Mouse (Mus musculus): ENCODE results near the gene 1700011L22Rik. TPM values are rescaled to one million over a fixed set of nuclear protein-coding genes. Genes with fewer than 3 reads are reported as not detected.

Gene 1700011L22Rik
- polyA plus RNA-seq, 1 experiment from 2014 or later, result not detected

GRCm38 (mm10) chr8:79208181-79208580 is 40.2 kb downstream of the 1700011L22Rik start:
- Histone ChIP-seq H3K27me3 (replicated peaks; ENCODE audit: control insufficient read depth, insufficient read depth, low read length) (no peaks in the 10 kb centered on the region), H3K36me3 (ENCODE audit: control insufficient read depth, insufficient read depth, low read length) (no peaks in the 10 kb centered on the region), H3K4me3 (ENCODE audit: low read depth, low read length) (no peak overlapping the region), H3K9me3 (ENCODE audit: control insufficient read depth, low read length) (no peaks in the 10 kb centered on the region), H3K9ac (ENCODE audit: low read depth, low read length) (no peak overlapping the region), H3K27ac (ENCODE audit: low read depth, low read length) (no peak overlapping the region), H3K4me2 (no peak overlapping the region), H3K4me1 (replicated peaks; ENCODE audit: control insufficient read depth, insufficient read depth, low read length) (no peaks in the 10 kb centered on the region)
- DNase-seq (ENCODE audit: low spot score), result no peak
- 65% methylated on average over 3 of the region's 3 CpGs for WGBS
- no peak for ATAC-seq (replicated peaks; ENCODE audit: low FRiP score)

GRCm38 (mm10) chr8:79206895-79207294 is 41.5 kb downstream of the 1700011L22Rik start:
- DNase-seq (ENCODE audit: low spot score) (no peak), ATAC-seq (replicated peaks; ENCODE audit: low FRiP score) (no peak)
- no peak overlapping the region for H3K27ac ChIP-seq (ENCODE audit: low read depth, low read length)
- no peaks in the 10 kb centered on the region for H3K27me3 ChIP-seq (replicated peaks; ENCODE audit: control insufficient read depth, insufficient read depth, low read length)
- no peak overlapping the region for H3K4me3 ChIP-seq (ENCODE audit: low read depth, low read length)
- no peaks in the 10 kb centered on the region for H3K9me3 ChIP-seq (ENCODE audit: control insufficient read depth, low read length)
- H3K4me2 ChIP-seq, result no peak overlapping the region
- no peaks in the 10 kb centered on the region for H3K4me1 ChIP-seq (replicated peaks; ENCODE audit: control insufficient read depth, insufficient read depth, low read length)
- no peak overlapping the region for H3K9ac ChIP-seq (ENCODE audit: low read depth, low read length)
- H3K36me3 ChIP-seq (ENCODE audit: control insufficient read depth, insufficient read depth, low read length), result no peaks in the 10 kb centered on the region
- 79% methylated on average over 4 of the region's 4 CpGs for WGBS

- no peak for ATAC-seq (replicated peaks; ENCODE audit: low FRiP score)
- Histone ChIP-seq H3K36me3 (ENCODE audit: control insufficient read depth, insufficient read depth, low read length) (no peaks in the 10 kb centered on the region), H3K4me2 (no peak overlapping the region), H3K4me1 (replicated peaks; ENCODE audit: control insufficient read depth, insufficient read depth, low read length) (no peaks in the 10 kb centered on the region), H3K27me3 (replicated peaks; ENCODE audit: control insufficient read depth, insufficient read depth, low read length) (no peaks in the 10 kb centered on the region), H3K27ac (ENCODE audit: low read depth, low read length) (no peak overlapping the region), H3K9me3 (ENCODE audit: control insufficient read depth, low read length) (no peaks in the 10 kb centered on the region), H3K9ac (ENCODE audit: low read depth, low read length) (no peak overlapping the region), H3K4me3 (ENCODE audit: low read depth, low read length) (no peak overlapping the region)
- DNase-seq (ENCODE audit: low spot score), result no peak
- WGBS, result 80% methylated on average over 11 of the region's 11 CpGs
Measured at GRCm38 (mm10) chr8:79201446-79202147, 46.8 kb downstream of the 1700011L22Rik start.

DNA sequence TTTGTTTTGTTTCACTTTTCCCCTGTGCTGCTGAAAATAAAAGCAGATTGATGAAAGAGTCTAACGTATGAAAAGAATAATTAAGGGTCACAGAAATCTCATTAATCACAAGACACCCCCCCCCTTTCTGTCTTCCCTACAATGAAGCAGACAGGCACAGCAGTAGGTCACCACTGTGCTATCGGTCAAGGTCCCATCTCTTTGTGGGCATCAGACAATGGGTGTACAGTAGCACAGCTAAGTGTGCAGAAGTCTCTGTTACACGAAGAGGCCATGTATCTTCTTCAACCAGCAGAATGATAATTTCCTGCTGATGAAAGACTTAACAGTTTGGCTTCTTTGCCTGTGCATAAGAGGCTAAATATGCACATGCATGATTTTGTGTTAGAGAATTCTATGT is 49.7 kb downstream of the 1700011L22Rik start:
- Histone ChIP-seq H3K4me1 (replicated peaks; ENCODE audit: control insufficient read depth, insufficient read depth, low read length) (no peaks in the 10 kb centered on the region), H3K27me3 (replicated peaks; ENCODE audit: control insufficient read depth, insufficient read depth, low read length) (no peaks in the 10 kb centered on the region), H3K4me3 (ENCODE audit: low read depth, low read length) (no peak overlapping the region), H3K9ac (ENCODE audit: low read depth, low read length) (no peak overlapping the region), H3K36me3 (ENCODE audit: control insufficient read depth, insufficient read depth, low read length) (no peaks in the 10 kb centered on the region), H3K27ac (ENCODE audit: low read depth, low read length) (no peak overlapping the region), H3K4me2 (no peak overlapping the region), H3K9me3 (ENCODE audit: control insufficient read depth, low read length) (no peaks in the 10 kb centered on the region)
- DNase-seq (ENCODE audit: low spot score) (no peak), ATAC-seq (replicated peaks; ENCODE audit: low FRiP score) (no peak)
- 65% methylated on average over 3 of the region's 3 CpGs for WGBS

GRCm38 (mm10) chr8:79196481-79196880 is 51.9 kb downstream of the 1700011L22Rik start:
- ATAC-seq (replicated peaks; ENCODE audit: low FRiP score), result no peak
- no peak overlapping the region for H3K9ac ChIP-seq (ENCODE audit: low read depth, low read length)
- no peak overlapping the region for H3K4me2 ChIP-seq
- no peak overlapping the region for H3K27ac ChIP-seq (ENCODE audit: low read depth, low read length)
- no peak for DNase-seq (ENCODE audit: low spot score)
- H3K9me3 ChIP-seq (ENCODE audit: control insufficient read depth, low read length), result no peaks in the 10 kb centered on the region
- H3K36me3 ChIP-seq (ENCODE audit: control insufficient read depth, insufficient read depth, low read length), result peaks cover 3% of the 10 kb centered on the region; the same call in 1 of the 2 replicates
- H3K4me3 ChIP-seq (ENCODE audit: low read depth, low read length), result no peak overlapping the region
- no peaks in the 10 kb centered on the region for H3K27me3 ChIP-seq (replicated peaks; ENCODE audit: control insufficient read depth, insufficient read depth, low read length)
- H3K4me1 ChIP-seq (replicated peaks; ENCODE audit: control insufficient read depth, insufficient read depth, low read length), result no peaks in the 10 kb centered on the region
- 75% methylated on average over 4 of the region's 4 CpGs for WGBS

GRCm38 (mm10) chr8:79190071-79190470 is 58.3 kb downstream of the 1700011L22Rik start:
- H3K27ac ChIP-seq (ENCODE audit: low read depth, low read length), result no peak overlapping the region
- H3K4me3 ChIP-seq (ENCODE audit: low read depth, low read length), result no peak overlapping the region
- 84% methylated on average over 10 of the region's 10 CpGs for WGBS
- DNase-seq (ENCODE audit: low spot score), result no peak
- H3K9ac ChIP-seq (ENCODE audit: low read depth, low read length), result no peak overlapping the region
- no peak overlapping the region for H3K4me2 ChIP-seq
- no peaks in the 10 kb centered on the region for H3K9me3 ChIP-seq (ENCODE audit: control insufficient read depth, low read length)
- ATAC-seq (replicated peaks; ENCODE audit: low FRiP score), result no peak
- H3K4me1 ChIP-seq (replicated peaks; ENCODE audit: control insufficient read depth, insufficient read depth, low read length), result no peaks in the 10 kb centered on the region
- H3K36me3 ChIP-seq (ENCODE audit: control insufficient read depth, insufficient read depth, low read length), result peaks cover 14% of the 10 kb centered on the region; the same call in 1 of the 2 replicates
- H3K27me3 ChIP-seq (replicated peaks; ENCODE audit: control insufficient read depth, insufficient read depth, low read length), result no peaks in the 10 kb centered on the region

GRCm38 (mm10) chr8:79185488-79185887 is 62.9 kb downstream of the 1700011L22Rik start:
- no peaks in the 10 kb centered on the region for H3K27me3 ChIP-seq (replicated peaks; ENCODE audit: control insufficient read depth, insufficient read depth, low read length)
- 78% methylated on average over 7 of the region's 7 CpGs for WGBS
- H3K9me3 ChIP-seq (ENCODE audit: control insufficient read depth, low read length), result no peaks in the 10 kb centered on the region
- no peaks in the 10 kb centered on the region for H3K4me1 ChIP-seq (replicated peaks; ENCODE audit: control insufficient read depth, insufficient read depth, low read length)
- H3K4me3 ChIP-seq (ENCODE audit: low read depth, low read length), result no peak overlapping the region
- H3K27ac ChIP-seq (ENCODE audit: low read depth, low read length), result no peak overlapping the region
- ATAC-seq (replicated peaks; ENCODE audit: low FRiP score), result no peak
- no peak overlapping the region for H3K4me2 ChIP-seq
- DNase-seq (ENCODE audit: low spot score), result no peak
- H3K9ac ChIP-seq (ENCODE audit: low read depth, low read length), result no peak overlapping the region
- H3K36me3 ChIP-seq (ENCODE audit: control insufficient read depth, insufficient read depth, low read length), result peaks cover 13% of the 10 kb centered on the region; the same call in 1 of the 2 replicates

GRCm38 (mm10) chr8:79179678-79180077 is 68.7 kb downstream of the 1700011L22Rik start:
- Histone ChIP-seq H3K9me3 (ENCODE audit: control insufficient read depth, low read length) (no peaks in the 10 kb centered on the region), H3K4me2 (no peak overlapping the region), H3K27ac (ENCODE audit: low read depth, low read length) (no peak overlapping the region), H3K36me3 (ENCODE audit: control insufficient read depth, insufficient read depth, low read length) (no peaks in the 10 kb centered on the region; the same call in 1 of the 2 replicates), H3K4me3 (ENCODE audit: low read depth, low read length) (no peak overlapping the region), H3K4me1 (replicated peaks; ENCODE audit: control insufficient read depth, insufficient read depth, low read length) (no peaks in the 10 kb centered on the region), H3K27me3 (replicated peaks; ENCODE audit: control insufficient read depth, insufficient read depth, low read length) (no peaks in the 10 kb centered on the region), H3K9ac (ENCODE audit: low read depth, low read length) (no peak overlapping the region)
- ATAC-seq (replicated peaks; ENCODE audit: low FRiP score), result no peak
- WGBS, result 87% methylated on average over 6 of the region's 6 CpGs
- DNase-seq (ENCODE audit: low spot score), result no peak

DNA sequence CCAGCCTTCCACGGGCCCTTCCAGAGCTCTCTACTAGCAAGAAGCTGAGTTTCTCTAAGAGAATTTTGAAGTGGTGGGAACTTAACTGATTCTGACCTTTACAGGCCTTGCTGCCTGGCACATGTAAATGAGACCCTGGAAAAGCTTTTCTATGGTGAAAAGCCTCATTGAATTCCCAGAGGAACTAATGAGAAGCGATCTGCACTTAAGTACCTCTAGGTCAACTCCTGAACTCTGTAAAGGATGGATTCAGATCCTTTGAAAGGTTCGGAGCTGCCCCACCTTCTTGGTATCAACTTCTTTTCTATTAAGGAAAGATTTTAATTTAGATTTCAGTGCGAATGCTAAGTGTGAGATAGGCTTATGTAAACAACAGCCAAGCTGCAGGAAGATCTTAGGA is 72.4 kb downstream of the 1700011L22Rik start:
- Histone ChIP-seq H3K4me3 (ENCODE audit: low read depth, low read length) (no peak overlapping the region), H3K27ac (ENCODE audit: low read depth, low read length) (no peak overlapping the region), H3K4me2 (no peak overlapping the region), H3K9me3 (ENCODE audit: control insufficient read depth, low read length) (no peaks in the 10 kb centered on the region), H3K36me3 (ENCODE audit: control insufficient read depth, insufficient read depth, low read length) (no peaks in the 10 kb centered on the region; the same call in 1 of the 2 replicates), H3K9ac (ENCODE audit: low read depth, low read length) (no peak overlapping the region), H3K4me1 (replicated peaks; ENCODE audit: control insufficient read depth, insufficient read depth, low read length) (no peaks in the 10 kb centered on the region), H3K27me3 (replicated peaks; ENCODE audit: control insufficient read depth, insufficient read depth, low read length) (no peaks in the 10 kb centered on the region)
- DNase-seq (ENCODE audit: low spot score) (no peak), ATAC-seq (replicated peaks; ENCODE audit: low FRiP score) (no peak)
- 70% methylated on average over 4 of the region's 4 CpGs for WGBS

Data from liver, embryonic 11.5 days (tissue).